Mouse (Mus musculus): ENCODE measurements around the gene Zcchc7. TPM values are rescaled to one million over a fixed set of nuclear protein-coding genes. Genes with fewer than 3 reads are reported as not detected.
A peak's percentile ranks its signal among the peaks of the same experiment; 100 is the strongest.

Zcchc7 gene
- polyA plus RNA-seq, 1 experiment from 2014 or later = 18.4 TPM

GRCm38 (mm10) chr4:44776651-44777050 lies 21.0 kb downstream of the Zcchc7 start:
- Histone ChIP-seq H3K4me3 (replicated peaks) (no peak overlapping the region), H3K4me2 (no peak overlapping the region), H3K4me1 (replicated peaks) (no peaks in the 10 kb centered on the region; the same call in 1 of the 2 replicates), H3K36me3 (0 out of 2 replicates have a peak, but pooled peaks cover 2% of the 10 kb centered on the region), H3K9me3 (replicated peaks) (no peaks in the 10 kb centered on the region), H3K9ac (no peak overlapping the region), H3K27ac (no peak overlapping the region), H3K27me3 (no peaks in the 10 kb centered on the region)
- ATAC-seq (ENCODE audit: low read depth) = no peak
- 75% methylated on average over 2 of the region's 2 CpGs for WGBS (ENCODE audit: insufficient replicate concordance)
- no peak for DNase-seq

GRCm38 (mm10) chr4:44777101-44777500 lies 21.4 kb downstream of the Zcchc7 start:
- Histone ChIP-seq H3K36me3 (0 out of 2 replicates have a peak, but pooled peaks cover 2% of the 10 kb centered on the region), H3K4me2 (no peak overlapping the region), H3K9ac (no peak overlapping the region), H3K4me3 (replicated peaks) (no peak overlapping the region), H3K9me3 (replicated peaks) (no peaks in the 10 kb centered on the region), H3K27me3 (no peaks in the 10 kb centered on the region), H3K4me1 (replicated peaks) (no peaks in the 10 kb centered on the region; the same call in 1 of the 2 replicates), H3K27ac (no peak overlapping the region)
- no peak for ATAC-seq (ENCODE audit: low read depth)
- WGBS (ENCODE audit: insufficient replicate concordance) = 78% methylated on average over 3 of the region's 3 CpGs
- no peak for DNase-seq

GRCm38 (mm10) chr4:44777711-44778110 lies 22.0 kb downstream of the Zcchc7 start:
- no peaks in the 10 kb centered on the region; the same call in 1 of the 2 replicates for H3K4me1 ChIP-seq (replicated peaks)
- no peak overlapping the region for H3K4me2 ChIP-seq
- DNase-seq (no peak), ATAC-seq (ENCODE audit: low read depth) (no peak)
- H3K9ac ChIP-seq = no peak overlapping the region
- H3K36me3 ChIP-seq = 0 out of 2 replicates have a peak, but pooled peaks cover 2% of the 10 kb centered on the region
- H3K27me3 ChIP-seq = no peaks in the 10 kb centered on the region
- no peaks in the 10 kb centered on the region for H3K9me3 ChIP-seq (replicated peaks)
- H3K4me3 ChIP-seq (replicated peaks) = no peak overlapping the region
- H3K27ac ChIP-seq = no peak overlapping the region

DNA sequence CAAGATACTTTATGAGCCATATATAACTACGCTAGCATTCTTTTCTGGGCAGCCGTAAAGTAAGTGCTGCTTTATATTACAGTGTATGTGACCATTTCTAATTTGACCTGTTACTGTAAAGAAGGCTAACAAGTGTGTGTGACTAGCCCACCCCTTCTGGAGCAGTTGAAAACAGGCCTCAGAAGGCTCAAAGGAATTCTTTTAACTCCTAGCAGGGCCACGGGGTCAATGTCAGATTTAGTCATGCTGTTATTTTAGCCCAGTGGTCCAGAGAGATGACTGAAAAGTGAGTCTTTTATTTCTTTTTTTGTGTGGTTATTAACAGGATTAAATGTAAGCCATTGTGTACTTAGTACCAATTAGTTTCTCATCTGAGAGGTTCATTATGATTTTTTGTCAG lies 22.6 kb downstream of the Zcchc7 start:
- H3K9ac ChIP-seq = no peak overlapping the region
- no peaks in the 10 kb centered on the region for H3K9me3 ChIP-seq (replicated peaks)
- no peak overlapping the region for H3K4me3 ChIP-seq (replicated peaks)
- DNase-seq = no peak
- 81% methylated on average over 3 of the region's 3 CpGs for WGBS (ENCODE audit: insufficient replicate concordance)
- H3K4me2 ChIP-seq = no peak overlapping the region
- H3K27me3 ChIP-seq = no peaks in the 10 kb centered on the region
- ATAC-seq (ENCODE audit: low read depth) = no peak
- no peaks in the 10 kb centered on the region; the same call in 1 of the 2 replicates for H3K4me1 ChIP-seq (replicated peaks)
- H3K36me3 ChIP-seq = 0 out of 2 replicates have a peak, but pooled peaks cover 2% of the 10 kb centered on the region
- H3K27ac ChIP-seq = no peak overlapping the region

DNA sequence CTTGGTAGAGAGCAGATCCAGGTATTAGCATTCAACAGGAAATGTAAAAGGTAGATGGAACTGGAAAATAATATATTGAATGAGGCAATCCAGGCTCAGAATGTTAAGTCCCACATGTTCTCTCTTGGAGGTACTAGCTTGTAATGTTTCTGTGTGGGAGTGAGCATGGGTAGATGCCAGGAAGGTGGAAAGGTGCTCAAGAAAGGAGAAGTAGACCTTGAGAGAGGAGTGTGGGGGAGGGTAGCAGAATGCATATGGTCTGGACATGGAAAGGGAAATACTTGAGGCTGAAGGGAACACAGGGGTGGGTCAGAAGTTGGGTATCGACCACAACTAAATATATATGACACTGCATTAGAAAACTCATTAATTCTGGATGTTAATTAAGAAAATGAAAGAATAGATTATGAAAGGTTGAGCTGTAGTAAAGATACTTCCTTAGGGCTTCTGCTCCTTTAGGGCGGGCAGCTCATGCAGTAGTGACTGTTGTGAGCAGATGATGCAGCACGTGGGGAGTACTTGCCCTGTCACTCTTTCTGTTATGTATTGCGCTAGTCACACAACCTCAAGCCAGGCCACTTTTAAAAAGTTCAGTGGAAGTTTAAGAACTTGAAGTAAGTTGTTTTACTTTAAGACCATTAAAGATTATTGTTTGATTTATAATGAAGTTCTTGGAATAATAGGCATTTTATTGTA lies 24.9 kb downstream of the Zcchc7 start:
- Histone ChIP-seq H3K27me3 (no peaks in the 10 kb centered on the region), H3K4me1 (replicated peaks) (no peaks in the 10 kb centered on the region; the same call in 1 of the 2 replicates), H3K36me3 (0 out of 2 replicates have a peak, but pooled peaks cover 2% of the 10 kb centered on the region), H3K4me3 (replicated peaks) (no peak overlapping the region), H3K4me2 (no peak overlapping the region), H3K27ac (no peak overlapping the region), H3K9me3 (replicated peaks) (no peaks in the 10 kb centered on the region), H3K9ac (no peak overlapping the region)
- DNase-seq (no peak), ATAC-seq (ENCODE audit: low read depth) (no peak)
- 42% methylated on average over 4 of the region's 4 CpGs for WGBS (ENCODE audit: insufficient replicate concordance)

DNA sequence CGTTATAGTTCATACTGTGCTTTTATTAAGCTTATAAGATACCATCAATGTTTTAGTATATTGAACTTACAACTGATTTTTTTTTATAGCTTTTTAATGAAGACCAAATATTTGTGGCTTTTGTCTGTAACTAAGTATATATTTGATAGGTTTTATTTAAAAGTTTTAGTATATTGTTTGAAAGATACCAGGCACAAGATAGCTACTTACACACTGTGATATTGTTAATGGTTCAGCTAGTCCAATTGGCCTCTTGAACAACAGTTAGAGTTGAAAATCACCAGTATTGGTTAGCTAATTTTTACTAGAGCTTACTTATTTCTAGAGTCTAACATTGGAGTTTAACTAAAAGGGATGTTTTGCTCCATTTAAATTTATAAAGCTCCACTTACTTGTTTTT lies 25.8 kb downstream of the Zcchc7 start:
- DNase-seq = no peak
- Histone ChIP-seq H3K27ac (no peak overlapping the region), H3K36me3 (0 out of 2 replicates have a peak, but pooled peaks cover 2% of the 10 kb centered on the region), H3K9ac (no peak overlapping the region), H3K4me3 (replicated peaks) (no peak overlapping the region), H3K27me3 (no peaks in the 10 kb centered on the region), H3K4me1 (replicated peaks) (no peaks in the 10 kb centered on the region; the same call in 1 of the 2 replicates), H3K9me3 (replicated peaks) (no peaks in the 10 kb centered on the region), H3K4me2 (no peak overlapping the region)
- no peak for ATAC-seq (ENCODE audit: low read depth)
- WGBS (ENCODE audit: insufficient replicate concordance) = 84% methylated on average over 1 of the region's 1 CpGs

DNA sequence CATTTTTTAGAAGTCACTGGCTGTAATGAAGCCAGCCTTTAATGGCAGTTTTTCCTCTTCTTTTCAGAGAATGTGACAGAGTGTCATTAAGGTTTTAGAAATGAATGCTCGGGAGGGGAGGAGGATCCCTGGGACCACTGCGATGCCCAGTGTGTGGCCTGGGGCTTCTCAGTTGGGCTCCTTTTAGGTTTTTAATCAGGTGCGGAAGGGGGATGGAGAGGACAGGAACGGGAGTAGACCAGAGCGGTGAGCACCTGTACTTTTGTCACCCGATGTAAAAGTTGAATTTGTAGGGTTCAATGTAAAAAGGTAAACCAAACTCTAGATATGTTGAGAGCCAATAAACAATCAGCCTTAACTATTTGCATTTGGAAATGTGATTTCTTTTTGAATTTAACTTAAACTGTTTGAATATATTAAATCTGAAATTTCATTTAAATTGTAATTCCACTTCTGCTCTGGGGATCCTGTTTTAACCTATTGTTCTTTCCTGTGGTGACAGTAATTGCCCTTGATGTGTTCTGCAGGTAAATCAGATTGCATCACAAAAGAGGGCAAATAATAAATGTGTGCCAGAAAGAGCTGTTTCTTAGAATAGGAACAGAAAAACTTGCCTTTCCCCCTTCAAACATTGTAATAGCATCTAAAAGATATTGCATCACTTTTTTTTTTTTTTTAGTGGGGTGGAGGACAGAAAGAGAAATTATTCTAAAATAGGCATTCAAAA lies 28.1 kb downstream of the Zcchc7 start:
- H3K36me3 ChIP-seq = 0 out of 2 replicates have a peak, but pooled peaks cover 2% of the 10 kb centered on the region
- no peak overlapping the region for H3K4me2 ChIP-seq
- H3K9me3 ChIP-seq (replicated peaks) = no peaks in the 10 kb centered on the region
- no peak for ATAC-seq (ENCODE audit: low read depth)
- H3K4me3 ChIP-seq (replicated peaks) = no peak overlapping the region
- 71% methylated on average over 6 of the region's 6 CpGs for WGBS (ENCODE audit: insufficient replicate concordance)
- H3K4me1 ChIP-seq (replicated peaks) = no peaks in the 10 kb centered on the region
- no peak overlapping the region for H3K27ac ChIP-seq
- H3K27me3 ChIP-seq = no peaks in the 10 kb centered on the region
- no peak overlapping the region for H3K9ac ChIP-seq
- DNase-seq = no peak

GRCm38 (mm10) chr4:44812855-44813254 lies 57.2 kb downstream of the Zcchc7 start:
- H3K27me3 ChIP-seq = no peaks in the 10 kb centered on the region
- H3K4me1 ChIP-seq (replicated peaks) = peaks cover 25% of the 10 kb centered on the region
- peak; percentile 64; the same call in 1 of the 2 replicates for ATAC-seq (ENCODE audit: low read depth)
- no peaks in the 10 kb centered on the region for H3K36me3 ChIP-seq
- no peak overlapping the region for H3K9ac ChIP-seq
- no peak overlapping the region for H3K4me3 ChIP-seq (replicated peaks)
- no peak overlapping the region for H3K27ac ChIP-seq
- H3K4me2 ChIP-seq = no peak overlapping the region
- WGBS (ENCODE audit: insufficient replicate concordance) = 8% methylated on average over 1 of the region's 1 CpGs
- DNase-seq = no peak
- no peaks in the 10 kb centered on the region for H3K9me3 ChIP-seq (replicated peaks)

GRCm38 (mm10) chr4:44813770-44814169 lies 58.1 kb downstream of the Zcchc7 start:
- H3K36me3 ChIP-seq = no peaks in the 10 kb centered on the region
- H3K27me3 ChIP-seq = no peaks in the 10 kb centered on the region
- WGBS (ENCODE audit: insufficient replicate concordance) = 24% methylated on average over 4 of the region's 4 CpGs
- H3K4me1 ChIP-seq (replicated peaks) = peaks cover 25% of the 10 kb centered on the region
- H3K9me3 ChIP-seq (replicated peaks) = no peaks in the 10 kb centered on the region
- H3K9ac ChIP-seq = no peak overlapping the region
- peak overlapping the region; percentile 17; the same call in 1 of the 2 replicates for H3K4me2 ChIP-seq
- H3K4me3 ChIP-seq (replicated peaks) = no peak overlapping the region
- peak; percentile 63 for DNase-seq
- peak; percentile 90 for ATAC-seq (ENCODE audit: low read depth)
- no peak overlapping the region for H3K27ac ChIP-seq

DNA sequence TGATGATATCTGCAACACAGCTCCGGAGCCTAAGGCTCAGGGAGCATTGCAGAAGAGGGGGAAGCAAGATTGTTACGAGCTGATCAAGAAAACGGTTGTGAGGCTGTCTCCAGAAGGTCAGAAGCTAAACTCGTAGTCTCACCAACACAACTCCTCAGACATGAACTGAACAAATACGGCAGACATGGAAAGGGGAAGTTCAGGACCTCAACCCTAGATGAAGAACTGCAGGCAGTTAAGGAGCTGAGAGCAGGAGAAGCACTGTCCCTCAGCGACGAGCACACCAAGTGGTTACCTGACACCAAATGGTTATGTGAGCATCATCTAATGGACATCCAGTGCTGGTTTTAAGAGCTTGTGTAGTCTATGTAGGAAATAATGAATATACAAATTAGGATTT lies 60.9 kb downstream of the Zcchc7 start:
- no peak for ATAC-seq (ENCODE audit: low read depth)
- peaks cover 25% of the 10 kb centered on the region for H3K4me1 ChIP-seq (replicated peaks)
- 26% methylated on average over 7 of the region's 7 CpGs for WGBS (ENCODE audit: insufficient replicate concordance)

DNA sequence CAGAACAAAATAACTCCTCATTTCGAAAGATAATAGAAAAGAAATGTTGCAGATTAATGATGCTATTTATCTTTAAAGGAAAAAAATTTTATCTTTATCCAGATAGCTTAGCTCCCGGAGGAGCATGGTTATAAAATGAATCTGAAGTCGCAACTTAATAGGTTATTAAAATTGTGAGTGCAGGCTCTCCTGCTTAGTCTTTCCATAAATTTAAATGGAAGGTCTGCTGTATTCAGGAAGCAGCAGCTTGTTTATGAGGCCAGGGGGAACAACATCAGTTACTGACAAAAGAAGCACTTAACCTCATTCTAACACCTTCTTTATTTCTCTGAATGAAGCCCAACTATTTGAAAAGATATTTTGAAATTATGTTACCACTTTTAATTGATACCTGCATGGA lies 74.9 kb downstream of the Zcchc7 start:
- no peak for DNase-seq
- no peaks in the 10 kb centered on the region for H3K4me1 ChIP-seq (replicated peaks)
- H3K4me2 ChIP-seq = no peak overlapping the region
- no peak overlapping the region for H3K4me3 ChIP-seq (replicated peaks)
- no peak overlapping the region for H3K27ac ChIP-seq
- 76% methylated on average over 3 of the region's 3 CpGs for WGBS (ENCODE audit: insufficient replicate concordance)
- no peaks in the 10 kb centered on the region for H3K36me3 ChIP-seq
- no peaks in the 10 kb centered on the region for H3K27me3 ChIP-seq
- H3K9ac ChIP-seq = no peak overlapping the region
- H3K9me3 ChIP-seq (replicated peaks) = no peaks in the 10 kb centered on the region
- no peak for ATAC-seq (ENCODE audit: low read depth)

More for the DNA sequence above, 60.9 kb downstream of the Zcchc7 start:
- Histone ChIP-seq H3K36me3 (no peaks in the 10 kb centered on the region), H3K27me3 (no peaks in the 10 kb centered on the region), H3K27ac (no peak overlapping the region), H3K4me3 (replicated peaks) (no peak overlapping the region), H3K9me3 (replicated peaks) (no peaks in the 10 kb centered on the region), H3K9ac (no peak overlapping the region), H3K4me2 (no peak overlapping the region)
- no peak for DNase-seq
